Mouse (Mus musculus) lung, postnatal 0 days (tissue): ENCODE measurements around the gene Gfod1. TPM values are rescaled to one million over a fixed set of nuclear protein-coding genes. Genes with fewer than 3 reads are reported as not detected.

Experiments
- ATAC-seq: fragments of 200-750 bp; cut with Nextera tagmentation; 2 replicates; pipeline ENCODE4 v1.8.0; 2017; ENCODE audit warnings: moderate library complexity
- DNase-seq: peaks from one replicate; pipeline ENCODE4 v3.0.0-alpha.2; 2016; ENCODE audit warnings: low spot score
- H3K27ac ChIP-seq: fragments of 300-500 bp; sonication (generic); 2 replicates; pipeline ENCODE4 v1.5.1; 2014; ENCODE audit warnings: antibody characterized with exemption, mild to moderate bottlenecking, low read length, mixed read lengths
- H3K27me3 ChIP-seq: fragments of 300-500 bp; sonication (generic); replicated peaks from 2 replicates; pipeline ENCODE4 v1.6.1; 2014; ENCODE audit warnings: low read length, mixed read lengths; ENCODE audit not compliant: insufficient read depth
- H3K36me3 ChIP-seq: fragments of 300-500 bp; sonication (generic); 2 replicates; pipeline ENCODE4 v1.6.1; 2014; ENCODE audit warnings: low read length, mixed read lengths; ENCODE audit not compliant: insufficient read depth
- H3K4me1 ChIP-seq: fragments of 300-500 bp; sonication (generic); 2 replicates; pipeline ENCODE4 v1.6.1; 2014; ENCODE audit warnings: antibody characterized with exemption, low read depth, low read length, mixed read lengths; ENCODE audit not compliant: insufficient read depth
- H3K4me2 ChIP-seq: fragments of 300-500 bp; sonication (generic); replicated peaks from 2 replicates; pipeline ENCODE4 v1.6.1; 2014; ENCODE audit warnings: low read depth, mild to moderate bottlenecking, low read length, moderate library complexity, mixed read lengths
- H3K4me3 ChIP-seq: fragments of 300-500 bp; sonication (generic); 2 replicates; pipeline ENCODE4 v1.5.1; 2014; ENCODE audit warnings: low read depth, low read length
- H3K9ac ChIP-seq: fragments of 300-500 bp; sonication (generic); replicated peaks from 2 replicates; pipeline ENCODE4 v1.6.1; 2014; ENCODE audit warnings: low read depth, mild to moderate bottlenecking
- H3K9me3 ChIP-seq: fragments of 300-500 bp; sonication (generic); 2 replicates; pipeline ENCODE4 v1.6.1; 2016; ENCODE audit warnings: low read length, mixed read lengths
- CTCF ChIP-seq: IDR thresholded peaks from 2 replicates; pipeline ENCODE4 v1.5.1; 2016; ENCODE audit warnings: antibody characterized with exemption, mild to moderate bottlenecking
- EP300 ChIP-seq: IDR thresholded peaks from 2 replicates; pipeline ENCODE4 v1.6.1; 2016; ENCODE audit warnings: antibody characterized with exemption, mild to moderate bottlenecking, control low read depth
- WGBS: fragments of 180-500 bp; shearing (Covaris S2); extraction: QIAGEN DNeasy Blood & Tissue Kit; methylation state at CpG from one replicate; pipeline ENCODE4 v1.1.7; 2014; 5-methylcytosine and 5-hydroxymethylcytosine counted together
- polyA plus RNA-seq: library from polyadenylated mRNA; unstranded; fragments of >200 nt; fragmentation: Nextera tagmentation; extraction: Ambion mirVana; gene quantifications from 2 replicates; pipeline ENCODE4 v1.2.1, GENCODE M21; 2015

The Gfod1 gene
- polyA plus RNA-seq, 1 experiment from 2014 or later, result 1.6 TPM

- peaks cover 40% of the 10 kb centered on the region for H3K4me1 ChIP-seq
- DNase-seq (peak; percentile 77), ATAC-seq (peak; percentile 58)
- H3K4me3 ChIP-seq, result no peak overlapping the region
- H3K9me3 ChIP-seq, result no peaks in the 10 kb centered on the region
- H3K27me3 ChIP-seq, result no peaks in the 10 kb centered on the region
- 0 out of 2 replicates have a peak overlapping the region, but pooled peaks have one; percentile 6 for H3K4me2 ChIP-seq
- 22% methylated on average over 7 of the region's 7 CpGs for WGBS
- no peak overlapping the region for H3K9ac ChIP-seq
- H3K27ac ChIP-seq, result peak overlapping the region; percentile 59
- TF ChIP-seq EP300 (no peak), CTCF (no peak)
- H3K36me3 ChIP-seq, result no peaks in the 10 kb centered on the region
Observed at GRCm38 (mm10) chr13:43212338-43212737, 91.6 kb downstream of the Gfod1 start.

- Histone ChIP-seq H3K27me3 (no peaks in the 10 kb centered on the region), H3K9ac (no peak overlapping the region), H3K36me3 (no peaks in the 10 kb centered on the region), H3K4me1 (peaks cover 36% of the 10 kb centered on the region), H3K4me2 (no peak overlapping the region), H3K27ac (peak overlapping the region; percentile 11; the same call in 1 of the 2 replicates), H3K9me3 (no peaks in the 10 kb centered on the region), H3K4me3 (no peak overlapping the region)
- ATAC-seq, result no peak
- TF ChIP-seq CTCF, result no peak
- no peak for TF ChIP-seq EP300
- peak; percentile 60 for DNase-seq
- 66% methylated on average over 5 of the region's 5 CpGs for WGBS
Observed at GRCm38 (mm10) chr13:43210956-43211355, 93.0 kb downstream of the Gfod1 start.

GRCm38 (mm10) chr13:43209560-43209959, 94.4 kb downstream of the Gfod1 start:
- no peaks in the 10 kb centered on the region for H3K36me3 ChIP-seq
- H3K9me3 ChIP-seq, result no peaks in the 10 kb centered on the region
- DNase-seq, result no peak
- no peak overlapping the region for H3K4me3 ChIP-seq
- no peaks in the 10 kb centered on the region for H3K27me3 ChIP-seq
- H3K27ac ChIP-seq, result no peak overlapping the region
- no peak overlapping the region for H3K4me2 ChIP-seq
- no peak overlapping the region for H3K9ac ChIP-seq
- 70% methylated on average over 5 of the region's 5 CpGs for WGBS
- TF ChIP-seq EP300 (no peak), CTCF (no peak)
- 0 out of 2 replicates have a peak, but pooled peaks have one; percentile 8 for ATAC-seq
- H3K4me1 ChIP-seq, result peaks cover 28% of the 10 kb centered on the region

DNA sequence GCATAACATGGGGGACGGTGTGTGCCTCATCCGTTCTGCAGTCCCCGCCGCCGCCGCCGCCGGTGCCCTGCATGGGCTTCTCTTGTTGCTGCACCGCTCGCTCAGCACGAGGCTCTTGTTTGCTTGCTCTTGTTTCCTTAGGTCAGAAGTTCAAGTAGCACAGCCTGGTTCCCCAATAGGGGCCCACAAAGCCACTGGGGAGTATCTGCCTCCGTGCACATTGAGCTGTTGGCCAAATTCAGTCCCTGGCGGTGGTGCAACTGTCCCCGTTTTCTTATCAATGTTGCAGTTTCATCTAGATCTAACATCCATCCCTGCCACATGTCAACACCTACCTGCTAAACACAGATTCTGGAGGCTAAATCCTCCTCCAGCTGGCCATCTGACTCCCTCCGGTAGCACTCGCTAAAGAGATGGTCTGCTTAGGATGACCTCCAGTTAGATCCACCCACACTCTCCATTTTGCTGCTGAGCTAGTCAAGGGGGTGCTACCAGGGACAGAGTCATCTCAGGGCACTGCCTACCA, 95.0 kb downstream of the Gfod1 start:
- H3K36me3 ChIP-seq, result no peaks in the 10 kb centered on the region
- H3K27me3 ChIP-seq, result no peaks in the 10 kb centered on the region
- H3K4me2 ChIP-seq, result no peak overlapping the region
- no peak overlapping the region for H3K27ac ChIP-seq
- WGBS, result 43% methylated on average over 16 of the region's 16 CpGs
- no peak for TF ChIP-seq CTCF
- no peak for TF ChIP-seq EP300
- peaks cover 33% of the 10 kb centered on the region for H3K4me1 ChIP-seq
- no peak overlapping the region for H3K9ac ChIP-seq
- H3K9me3 ChIP-seq, result no peaks in the 10 kb centered on the region
- ATAC-seq, result no peak
- H3K4me3 ChIP-seq, result no peak overlapping the region
- no peak for DNase-seq

- ATAC-seq (no peak), DNase-seq (no peak)
- H3K4me1 ChIP-seq, result peaks cover 31% of the 10 kb centered on the region
- 89% methylated on average over 12 of the region's 12 CpGs for WGBS
- H3K27ac ChIP-seq, result no peak overlapping the region
- H3K4me2 ChIP-seq, result no peak overlapping the region
- no peaks in the 10 kb centered on the region for H3K36me3 ChIP-seq
- TF ChIP-seq CTCF (no peak), EP300 (no peak)
- no peak overlapping the region for H3K9ac ChIP-seq
- no peaks in the 10 kb centered on the region for H3K9me3 ChIP-seq
- no peak overlapping the region for H3K4me3 ChIP-seq
- H3K27me3 ChIP-seq, result no peaks in the 10 kb centered on the region
Observed at GRCm38 (mm10) chr13:43206118-43206683, 97.8 kb downstream of the Gfod1 start.

- no peak overlapping the region for H3K4me3 ChIP-seq
- peak; percentile 57 for DNase-seq
- no peaks in the 10 kb centered on the region for H3K27me3 ChIP-seq
- H3K4me1 ChIP-seq, result peaks cover 11% of the 10 kb centered on the region; the same call in 1 of the 2 replicates
- H3K9ac ChIP-seq, result no peak overlapping the region
- no peaks in the 10 kb centered on the region for H3K36me3 ChIP-seq
- TF ChIP-seq EP300 (no peak), CTCF (peak; percentile 40)
- 21% methylated on average over 5 of the region's 5 CpGs for WGBS
- H3K9me3 ChIP-seq, result no peaks in the 10 kb centered on the region
- ATAC-seq, result peak; percentile 37
- H3K27ac ChIP-seq, result peak overlapping the region; percentile 64
- H3K4me2 ChIP-seq, result no peak overlapping the region
Observed at GRCm38 (mm10) chr13:43203641-43204040, 100.3 kb downstream of the Gfod1 start.
